Mouse (Mus musculus): Measurements from ENCODE around the gene Slc25a41.

Gene Slc25a41

DNA sequence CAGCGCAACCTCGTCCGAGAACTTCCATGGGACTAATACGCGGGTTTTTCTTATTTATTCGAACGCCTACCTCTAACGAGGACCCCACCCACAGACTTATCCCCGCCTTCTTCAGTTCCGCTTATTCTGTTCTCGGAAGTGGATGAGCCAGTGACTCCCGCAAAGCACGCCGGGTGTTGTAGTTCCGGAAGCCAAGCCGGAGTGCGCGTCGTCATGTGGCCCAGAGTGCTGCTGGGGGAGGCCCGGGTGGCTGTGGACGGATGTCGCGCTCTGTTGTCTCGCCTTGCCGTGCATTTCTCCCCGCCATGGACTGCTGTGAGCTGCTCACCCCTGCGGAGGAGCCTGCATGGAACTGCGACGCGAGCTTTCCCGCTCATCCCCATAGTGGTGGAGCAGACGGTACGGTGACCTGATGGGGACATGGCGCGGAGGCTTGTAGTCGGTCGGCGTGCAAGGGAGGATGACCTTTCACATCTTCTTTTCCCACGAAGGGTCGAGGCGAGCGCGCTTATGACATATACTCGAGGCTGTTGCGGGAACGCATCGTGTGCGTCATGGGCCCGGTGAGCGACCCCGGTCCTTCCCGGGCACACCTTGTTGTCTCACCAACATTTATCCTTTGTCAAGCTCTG lies 51.2 kb downstream of the Slc25a41 start, which contains the start of gene Clpp:
TSS of gene Clpp (plus strand) at position 191 of the 632 bp plus-strand sequence.
- DNase-seq: peak; percentile 98

DNA sequence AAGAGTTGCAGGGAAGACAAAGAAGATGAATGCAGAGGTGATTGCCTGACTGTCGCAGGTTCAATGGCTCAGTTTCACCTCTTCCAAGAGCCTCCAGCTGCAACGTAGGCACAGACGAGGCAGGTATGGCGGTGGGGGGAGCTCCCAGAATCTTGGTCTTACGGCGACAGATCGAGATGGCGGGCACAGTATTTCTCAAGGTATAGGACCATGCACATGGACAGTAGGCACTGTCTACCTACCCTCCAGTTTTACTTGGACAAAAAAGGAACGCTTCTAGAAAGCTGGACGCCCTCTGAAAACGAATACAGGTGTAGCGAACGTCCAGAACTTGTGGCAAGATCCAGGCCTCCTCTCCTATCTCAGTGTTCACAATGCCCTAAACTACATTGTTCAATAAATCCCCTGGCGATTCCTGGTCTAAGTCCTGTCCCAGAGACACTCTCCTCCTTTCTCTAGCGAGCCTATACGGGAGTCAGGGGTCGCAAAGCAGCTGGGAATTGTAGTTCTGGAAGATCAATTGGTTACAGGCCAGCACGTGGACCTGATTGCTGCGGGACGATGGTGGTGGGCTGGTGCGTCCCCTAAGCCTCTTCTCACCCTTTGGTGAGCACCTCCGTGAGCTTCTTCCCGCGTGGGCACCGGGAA lies 51.9 kb downstream of the Slc25a41 start:
- DNase-seq: peak; percentile 94

DNA sequence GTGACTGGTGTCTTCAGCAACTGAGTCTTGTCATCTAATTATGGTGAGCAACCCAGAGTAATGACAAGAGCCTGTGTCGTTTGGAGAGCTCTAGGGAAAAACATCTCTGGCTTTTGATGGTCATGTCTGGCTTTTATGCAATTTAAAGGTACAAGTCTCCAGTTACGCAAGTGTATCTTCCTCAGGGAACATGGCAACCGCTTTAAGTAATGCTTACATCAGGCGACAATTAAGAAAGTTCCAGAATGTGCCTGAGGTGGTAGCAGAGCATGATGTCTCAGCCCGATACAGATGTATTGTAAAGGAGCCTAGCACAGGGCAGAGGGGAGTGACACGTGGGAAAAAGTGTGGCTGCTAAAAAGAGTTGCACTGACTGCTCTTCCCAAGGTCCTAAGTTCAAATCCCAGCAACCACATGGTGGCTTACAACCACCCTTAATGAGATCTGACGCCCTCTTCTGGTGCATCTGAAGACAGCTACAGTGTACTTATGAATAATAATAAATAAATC lies 52.5 kb downstream of the Slc25a41 start:
- DNase-seq: no peak

DNA sequence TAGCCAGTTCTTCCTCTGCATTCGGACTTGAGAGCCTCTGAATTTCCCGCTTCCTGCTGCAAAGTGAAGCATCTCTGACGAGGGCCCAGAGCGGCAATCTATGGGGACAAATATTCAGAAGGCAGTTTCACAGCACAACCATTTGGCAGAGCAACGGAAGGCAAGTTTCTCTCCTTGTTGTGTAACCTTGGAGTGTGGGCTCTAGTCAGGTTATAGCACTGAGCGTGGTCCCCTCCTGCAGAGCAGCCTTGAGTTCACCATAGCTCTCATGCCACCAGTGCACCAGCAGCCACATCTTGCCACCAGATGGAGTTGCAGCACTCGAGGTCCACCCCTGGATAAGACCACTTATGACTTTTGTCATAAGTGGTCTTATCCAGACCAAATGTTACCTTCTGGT lies 53.0 kb downstream of the Slc25a41 start:
- no peak for DNase-seq

DNA sequence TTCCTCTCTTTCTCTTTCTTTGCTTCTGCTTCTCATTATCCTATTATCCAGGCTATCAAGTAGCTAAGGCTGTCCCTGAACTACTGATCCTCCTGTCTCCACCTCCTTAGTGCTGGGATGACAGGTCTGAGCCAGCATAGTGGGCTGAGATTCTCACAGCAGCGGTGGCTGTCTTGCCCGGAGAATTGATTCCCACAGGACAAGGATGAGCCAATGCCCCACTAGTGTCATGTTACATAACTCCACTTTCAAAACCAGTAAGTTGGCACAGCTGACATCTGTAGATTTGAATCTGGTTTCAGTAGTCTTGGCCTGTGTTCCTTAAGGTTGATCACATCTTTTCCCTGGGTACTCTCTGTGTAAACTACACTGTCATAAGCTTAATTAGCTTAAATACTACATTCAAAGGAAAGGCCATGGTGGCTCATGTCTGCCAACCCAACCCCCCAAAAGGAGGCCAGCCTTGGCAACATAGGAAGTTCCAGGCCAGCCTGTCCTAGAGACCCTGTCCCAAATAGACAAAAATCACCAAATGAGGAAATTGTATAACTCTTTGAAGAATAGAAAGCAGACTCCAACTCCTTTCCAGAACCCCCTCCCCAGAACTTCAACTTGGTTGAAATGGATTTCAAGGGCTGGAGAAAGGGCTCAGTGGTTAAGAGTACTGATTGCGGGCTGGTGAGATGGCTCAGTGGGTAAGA lies 55.2 kb downstream of the Slc25a41 start:
- DNase-seq: no peak

DNA sequence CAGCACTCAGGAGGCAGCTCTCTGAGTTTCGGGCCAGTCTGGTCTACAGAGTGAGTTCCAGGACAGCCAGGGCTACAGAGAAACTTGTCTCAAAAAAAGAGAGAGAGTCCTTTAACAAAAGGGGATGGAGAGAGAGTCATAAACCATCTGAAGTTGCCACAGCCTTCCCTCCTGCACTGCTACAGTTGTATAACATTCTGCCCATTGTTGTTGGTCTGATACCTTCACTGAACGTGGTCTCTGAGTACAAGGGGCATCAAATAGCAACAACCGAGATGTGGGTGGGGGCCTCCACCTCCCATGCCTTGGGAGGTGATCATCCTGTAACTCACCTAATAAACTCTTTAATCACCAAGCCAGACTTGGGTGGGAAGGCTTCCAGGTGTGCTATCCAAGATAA lies 55.8 kb downstream of the Slc25a41 start:
- no peak for DNase-seq

DNA sequence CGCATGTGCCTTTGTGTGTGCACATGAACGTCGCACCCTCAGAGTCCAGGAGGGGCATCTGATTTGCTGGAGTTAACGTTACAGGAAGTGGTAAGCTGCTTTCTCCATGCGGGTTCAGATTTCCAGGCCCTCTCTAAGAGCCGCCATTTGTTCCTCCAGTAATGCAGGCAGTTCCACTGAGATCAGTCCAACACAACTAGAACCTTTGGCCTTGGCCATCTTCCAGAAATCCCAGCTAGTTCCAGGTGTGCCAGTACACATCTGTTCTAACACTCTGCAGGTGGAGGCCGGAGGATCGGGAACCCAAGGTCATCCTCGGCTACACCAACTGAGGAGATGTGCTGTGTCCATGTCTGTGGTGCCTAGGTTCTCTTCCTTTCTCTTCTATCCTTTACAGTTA lies 56.6 kb downstream of the Slc25a41 start:
- no peak for DNase-seq
